Mouse (Mus musculus): Measurements from ENCODE around the gene Nbea. TPM values are rescaled to one million over a fixed set of nuclear protein-coding genes. Genes with fewer than 3 reads are reported as not detected.
"Not testable (repeated sequence)": the region's sequence is repeated elsewhere in the genome, so short reads cannot be mapped to it uniquely, and the experiment has no call there.

Gene Nbea
- polyA plus RNA-seq, 1 experiment from 2014 or later, result 55.4 TPM

GRCm38 (mm10) chr3:56011132-56011531, 172.4 kb downstream of the Nbea start:
- Histone ChIP-seq H3K4me2 (no peak overlapping the region), H3K4me3 (replicated peaks) (no peak overlapping the region), H3K27ac (replicated peaks) (no peak overlapping the region), H3K9me3 (replicated peaks) (no peaks in the 10 kb centered on the region), H3K36me3 (peaks cover 18% of the 10 kb centered on the region), H3K9ac (replicated peaks) (no peak overlapping the region), H3K4me1 (0 out of 2 replicates have a peak, but pooled peaks cover 3% of the 10 kb centered on the region), H3K27me3 (replicated peaks) (no peaks in the 10 kb centered on the region)
- ATAC-seq (ENCODE audit: low FRiP score), result no peak
- 59% methylated on average over 3 of the region's 3 CpGs for WGBS

- Histone ChIP-seq H3K9ac (replicated peaks) (no peak overlapping the region), H3K27me3 (replicated peaks) (no peaks in the 10 kb centered on the region), H3K27ac (replicated peaks) (no peak overlapping the region), H3K9me3 (replicated peaks) (no peaks in the 10 kb centered on the region), H3K36me3 (peaks cover 28% of the 10 kb centered on the region), H3K4me2 (no peak overlapping the region), H3K4me3 (replicated peaks) (no peak overlapping the region), H3K4me1 (0 out of 2 replicates have a peak, but pooled peaks cover 3% of the 10 kb centered on the region)
- WGBS, result 21% methylated on average over 2 of the region's 2 CpGs
- no peak for ATAC-seq (ENCODE audit: low FRiP score)
Observed at GRCm38 (mm10) chr3:56007991-56008390, 175.5 kb downstream of the Nbea start.

- Histone ChIP-seq H3K9ac (replicated peaks) (no peak overlapping the region), H3K27ac (replicated peaks) (no peak overlapping the region), H3K4me3 (replicated peaks) (no peak overlapping the region), H3K9me3 (replicated peaks) (no peaks in the 10 kb centered on the region), H3K4me1 (no peaks in the 10 kb centered on the region), H3K36me3 (peaks cover 18% of the 10 kb centered on the region), H3K4me2 (no peak overlapping the region), H3K27me3 (replicated peaks) (no peaks in the 10 kb centered on the region)
- WGBS, result 0% methylated on average over 1 of the region's 1 CpGs
- peak; percentile 85; the same call in 1 of the 2 replicates for ATAC-seq (ENCODE audit: low FRiP score)
Observed at GRCm38 (mm10) chr3:56000259-56000658, 183.2 kb downstream of the Nbea start.

- no peak overlapping the region for H3K27ac ChIP-seq (replicated peaks)
Observed at GRCm38 (mm10) chr3:55978361-55978760, 205.1 kb downstream of the Nbea start.

GRCm38 (mm10) chr3:55976986-55977385, 206.5 kb downstream of the Nbea start:
- not testable (repeated sequence) for H3K9me3 ChIP-seq (replicated peaks); H3K4me2 ChIP-seq; H3K27me3 ChIP-seq (replicated peaks); H3K4me3 ChIP-seq (replicated peaks); ATAC-seq (ENCODE audit: low FRiP score); H3K27ac ChIP-seq (replicated peaks); H3K4me1 ChIP-seq; H3K9ac ChIP-seq (replicated peaks)
- H3K36me3 ChIP-seq, result peaks cover 22% of the 10 kb centered on the region
- WGBS, result 98% methylated on average over 14 of the region's 14 CpGs

More at GRCm38 (mm10) chr3:55978361-55978760, 205.1 kb downstream of the Nbea start:
- Histone ChIP-seq H3K27me3 (replicated peaks) (no peaks in the 10 kb centered on the region), H3K4me1 (no peaks in the 10 kb centered on the region), H3K9ac (replicated peaks) (no peak overlapping the region), H3K4me3 (replicated peaks) (no peak overlapping the region), H3K4me2 (no peak overlapping the region), H3K9me3 (replicated peaks) (no peaks in the 10 kb centered on the region), H3K36me3 (peaks cover 32% of the 10 kb centered on the region)
- ATAC-seq (ENCODE audit: low FRiP score), result no peak
- 85% methylated on average over 2 of the region's 2 CpGs for whole genome bisulfite sequencing

GRCm38 (mm10) chr3:55965723-55966156, 217.8 kb downstream of the Nbea start:
- peaks cover 4% of the 10 kb centered on the region; the same call in 1 of the 2 replicates for H3K4me1 ChIP-seq
- H3K27me3 ChIP-seq (replicated peaks), result no peaks in the 10 kb centered on the region
- H3K9me3 ChIP-seq (replicated peaks), result no peaks in the 10 kb centered on the region
- H3K36me3 ChIP-seq, result peaks cover 7% of the 10 kb centered on the region
- no peak overlapping the region for H3K4me3 ChIP-seq (replicated peaks)
- WGBS, result 23% methylated on average over 10 of the region's 10 CpGs
- no peak overlapping the region for H3K9ac ChIP-seq (replicated peaks)
- no peak; the same call in 1 of the 2 replicates for ATAC-seq (ENCODE audit: low FRiP score)
- no peak overlapping the region for H3K27ac ChIP-seq (replicated peaks)
- no peak overlapping the region for H3K4me2 ChIP-seq

GRCm38 (mm10) chr3:55963032-55963431, 220.5 kb downstream of the Nbea start:
- H3K4me1 ChIP-seq, result peaks cover 4% of the 10 kb centered on the region; the same call in 1 of the 2 replicates
- no peak overlapping the region for H3K9ac ChIP-seq (replicated peaks)
- H3K36me3 ChIP-seq, result peaks cover 5% of the 10 kb centered on the region
- no peaks in the 10 kb centered on the region for H3K27me3 ChIP-seq (replicated peaks)
- no peaks in the 10 kb centered on the region for H3K9me3 ChIP-seq (replicated peaks)
- H3K4me2 ChIP-seq, result no peak overlapping the region
- H3K27ac ChIP-seq (replicated peaks), result no peak overlapping the region
- 87% methylated on average over 8 of the region's 8 CpGs for WGBS
- H3K4me3 ChIP-seq (replicated peaks), result no peak overlapping the region
- no peak for ATAC-seq (ENCODE audit: low FRiP score)

GRCm38 (mm10) chr3:55949994-55950393, 233.5 kb downstream of the Nbea start:
- ATAC-seq (ENCODE audit: low FRiP score), result peak; percentile 66; the same call in 1 of the 2 replicates
- Histone ChIP-seq H3K4me2 (no peak overlapping the region), H3K9me3 (replicated peaks) (no peaks in the 10 kb centered on the region), H3K4me3 (replicated peaks) (no peak overlapping the region), H3K4me1 (no peaks in the 10 kb centered on the region), H3K9ac (replicated peaks) (no peak overlapping the region), H3K27ac (replicated peaks) (peak overlapping the region; percentile 28; the same call in 1 of the 2 replicates), H3K36me3 (0 out of 2 replicates have a peak, but pooled peaks cover 8% of the 10 kb centered on the region), H3K27me3 (replicated peaks) (no peaks in the 10 kb centered on the region)
- 20% methylated on average over 5 of the region's 5 CpGs for WGBS

GRCm38 (mm10) chr3:55949148-55949547, 234.4 kb downstream of the Nbea start:
- WGBS, result 94% methylated on average over 2 of the region's 2 CpGs
- no peak for ATAC-seq (ENCODE audit: low FRiP score)
- H3K36me3 ChIP-seq, result 0 out of 2 replicates have a peak, but pooled peaks cover 10% of the 10 kb centered on the region
- H3K4me2 ChIP-seq, result no peak overlapping the region
- H3K4me3 ChIP-seq (replicated peaks), result no peak overlapping the region
- no peaks in the 10 kb centered on the region for H3K4me1 ChIP-seq
- no peak overlapping the region for H3K9ac ChIP-seq (replicated peaks)
- no peaks in the 10 kb centered on the region for H3K27me3 ChIP-seq (replicated peaks)
- no peaks in the 10 kb centered on the region for H3K9me3 ChIP-seq (replicated peaks)
- no peak overlapping the region for H3K27ac ChIP-seq (replicated peaks)

- Histone ChIP-seq H3K4me2 (no peak overlapping the region), H3K27me3 (replicated peaks) (no peaks in the 10 kb centered on the region), H3K9ac (replicated peaks) (no peak overlapping the region), H3K27ac (replicated peaks) (no peak overlapping the region), H3K36me3 (peaks cover 25% of the 10 kb centered on the region), H3K4me3 (replicated peaks) (no peak overlapping the region), H3K4me1 (no peaks in the 10 kb centered on the region), H3K9me3 (replicated peaks) (no peaks in the 10 kb centered on the region)
- peak; percentile 61; the same call in 1 of the 2 replicates for ATAC-seq (ENCODE audit: low FRiP score)
- WGBS, result 47% methylated on average over 2 of the region's 2 CpGs
Observed at GRCm38 (mm10) chr3:55927343-55927742, 256.2 kb downstream of the Nbea start.

GRCm38 (mm10) chr3:55909290-55909689, 274.2 kb downstream of the Nbea start:
- H3K36me3 ChIP-seq, result peaks cover 4% of the 10 kb centered on the region
- 65% methylated on average over 1 of the region's 1 CpGs for WGBS
- no peaks in the 10 kb centered on the region for H3K4me1 ChIP-seq
- H3K9me3 ChIP-seq (replicated peaks), result no peaks in the 10 kb centered on the region
- H3K27me3 ChIP-seq (replicated peaks), result no peaks in the 10 kb centered on the region
- no peak for ATAC-seq (ENCODE audit: low FRiP score)
- no peak overlapping the region for H3K27ac ChIP-seq (replicated peaks)
- H3K4me3 ChIP-seq (replicated peaks), result no peak overlapping the region
- no peak overlapping the region for H3K4me2 ChIP-seq
- H3K9ac ChIP-seq (replicated peaks), result no peak overlapping the region

GRCm38 (mm10) chr3:55890574-55890973, 292.9 kb downstream of the Nbea start:
- Histone ChIP-seq H3K36me3 (no peaks in the 10 kb centered on the region), H3K9ac (replicated peaks) (no peak overlapping the region), H3K27me3 (replicated peaks) (no peaks in the 10 kb centered on the region), H3K27ac (replicated peaks) (0 out of 2 replicates have a peak overlapping the region, but pooled peaks have one; percentile 28), H3K4me2 (no peak overlapping the region), H3K9me3 (replicated peaks) (no peaks in the 10 kb centered on the region), H3K4me3 (replicated peaks) (no peak overlapping the region), H3K4me1 (no peaks in the 10 kb centered on the region)
- WGBS, result 94% methylated on average over 5 of the region's 5 CpGs
- ATAC-seq (ENCODE audit: low FRiP score), result no peak

All from neural tube, embryonic 15.5 days (tissue).